Mouse (Mus musculus): ENCODE data around the gene Col11a1. TPM values are rescaled to one million over a fixed set of nuclear protein-coding genes. Genes with fewer than 3 reads are reported as not detected.

Gene Col11a1
- 0.20 TPM for polyA plus RNA-seq (2014; fragmentation: Illumina TruSeq; extraction: RNeasy Lipid Tissue Mini Kit (QIAGEN cat#74804); ENCODE audit: low read depth, low replicate concordance)

GRCm38 (mm10) chr3:114029971-114030635, at the start of gene Col11a1:
TSS of gene Col11a1 (plus strand) at chr3:114030540.

